In the genomic region with DNA sequence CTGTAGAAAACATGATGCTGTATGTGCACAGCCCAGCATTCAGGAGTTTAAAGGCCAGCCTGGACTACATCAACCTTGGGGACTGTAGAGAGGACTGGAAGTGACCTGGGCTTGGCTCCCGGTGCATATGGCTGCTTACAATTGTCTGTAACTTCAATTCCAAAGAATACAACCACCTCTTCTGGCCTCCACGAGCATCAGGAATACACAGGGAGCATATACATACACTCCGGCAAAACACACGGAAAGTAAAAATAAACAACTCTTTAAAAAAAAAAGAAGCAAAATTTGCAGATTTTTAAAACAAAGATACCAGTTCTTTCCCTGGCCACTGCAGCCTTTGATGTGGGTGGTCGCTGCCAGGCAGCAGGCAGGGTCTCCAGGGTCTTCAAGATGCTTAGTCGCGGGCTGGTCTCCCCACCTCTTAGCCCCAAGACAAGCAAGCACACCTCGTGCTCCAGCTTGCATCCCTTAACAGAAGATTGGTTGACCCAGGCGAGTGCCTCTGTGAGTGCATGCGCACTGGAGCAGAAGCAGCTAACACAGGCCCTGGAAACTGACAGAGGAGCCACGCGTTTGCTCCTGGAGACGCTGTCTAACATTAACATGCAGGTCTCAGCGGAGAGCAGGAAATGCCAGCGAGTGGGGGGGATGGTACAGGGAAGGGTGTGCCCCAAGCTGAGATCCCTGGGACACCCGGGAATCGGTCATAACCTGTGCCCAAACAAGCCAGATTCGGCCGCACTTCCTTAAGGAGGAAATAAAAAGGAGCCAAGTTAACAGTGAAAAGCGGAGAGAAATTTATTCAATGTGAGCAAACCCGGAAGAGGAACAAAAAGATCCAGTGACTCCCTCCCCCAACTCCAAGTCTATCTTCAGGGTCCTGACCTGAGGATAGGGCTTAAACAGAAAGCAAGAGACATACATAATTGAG, we compare ENCODE assay signal across 7 mouse cellular contexts. TPM values are rescaled to one million over a fixed set of nuclear protein-coding genes. Genes with fewer than 3 reads are reported as not detected.
DNase-seq lines count a peak whose midpoint lies in the region; ATAC-seq and TF ChIP-seq lines count a peak whose summit lies in the region.

No protein-coding gene starts in this region.

- peak overlapping the region; percentile 51 for H3K4me3 ChIP-seq in embryonic facial prominence, embryonic 10.5 days
- peak overlapping the region; percentile 41 for H3K4me3 ChIP-seq in limb, embryonic 10.5 days
- peak overlapping the region; percentile 19 for H3K4me3 ChIP-seq in midbrain, embryonic 11.5 days (ENCODE audit: low read depth, low read length)
- peak overlapping the region; percentile 58 for H3K4me3 ChIP-seq in small intestine, adult 2 months (ENCODE audit: low read depth, low read length)

- H3K9ac ChIP-seq in midbrain, embryonic 11.5 days (ENCODE audit: low read length), result peak overlapping the region; percentile 57

- H3K27ac ChIP-seq in embryonic facial prominence, embryonic 10.5 days (replicated peaks), result peak overlapping the region; percentile 90
- H3K27ac ChIP-seq in limb, embryonic 10.5 days, result peak overlapping the region; percentile 81
- H3K27ac ChIP-seq in midbrain, embryonic 11.5 days (ENCODE audit: low read depth, low read length), result peak overlapping the region; percentile 15; the same call in 1 of the 2 replicates
- H3K27ac ChIP-seq in small intestine, adult 2 months (ENCODE audit: insufficient read depth, low read depth, low read length), result peak overlapping the region; percentile 99

- H3K27me3 ChIP-seq in embryonic facial prominence, embryonic 10.5 days (replicated peaks; ENCODE audit: low read depth, poor library complexity, severe bottlenecking), result no peaks in the 10 kb centered on the region
- H3K27me3 ChIP-seq in limb, embryonic 10.5 days (ENCODE audit: low read depth, poor library complexity, severe bottlenecking), result no peaks in the 10 kb centered on the region
- H3K27me3 ChIP-seq in midbrain, embryonic 11.5 days (ENCODE audit: control insufficient read depth, insufficient read depth, low read length), result no peaks in the 10 kb centered on the region
- H3K27me3 ChIP-seq in small intestine, adult 2 months (ENCODE audit: control insufficient read depth, insufficient read depth, low read length), result no peaks in the 10 kb centered on the region

- H3K4me2 ChIP-seq in midbrain, embryonic 11.5 days, result peak overlapping the region; percentile 48

- DNase-seq in adrenal gland, postnatal 36 days, result peak; percentile 76 to 86
- peak; percentile 83 for DNase-seq in embryonic facial prominence, embryonic 10.5 days (ENCODE audit: low spot score)
- peak; percentile 85 to 88 for DNase-seq in heart, adult 18-20 months
- peak; percentile 92 for DNase-seq in kidney, adult 11 months
- DNase-seq in limb, embryonic 10.5 days (ENCODE audit: low spot score), result peak; percentile 75
- DNase-seq in midbrain, embryonic 11.5 days (ENCODE audit: low spot score, missing footprints), result peak; percentile 95

- H3K36me3 ChIP-seq in embryonic facial prominence, embryonic 10.5 days (replicated peaks), result no peaks in the 10 kb centered on the region
- H3K36me3 ChIP-seq in limb, embryonic 10.5 days, result no peaks in the 10 kb centered on the region
- H3K36me3 ChIP-seq in midbrain, embryonic 11.5 days (ENCODE audit: control insufficient read depth, insufficient read depth, low read length), result no peaks in the 10 kb centered on the region
- no peaks in the 10 kb centered on the region for H3K36me3 ChIP-seq in small intestine, adult 2 months (ENCODE audit: control insufficient read depth, insufficient read depth, low read length)

- TF ChIP-seq POLR2A in small intestine, adult 2 months (IDR thresholded peaks at IDR 0.05; ENCODE audit: low read depth, low read length), result peak; percentile 76

- ATAC-seq in midbrain, embryonic 11.5 days (ENCODE audit: low FRiP score), result peak; percentile 88

- 12% methylated on average over 21 of the region's 21 CpGs for WGBS in embryonic facial prominence, embryonic 10.5 days
- WGBS in limb, embryonic 10.5 days, result 15% methylated on average over 21 of the region's 21 CpGs
- WGBS in midbrain, embryonic 11.5 days, result 17% methylated on average over 21 of the region's 21 CpGs
- WGBS in small intestine, adult 2 months, result 15% methylated on average over 21 of the region's 21 CpGs

- no peak for TF ChIP-seq CTCF in small intestine, adult 2 months (IDR thresholded peaks at IDR 0.05; ENCODE audit: extremely low read depth, insufficient read length, insufficient replicate concordance, low read depth, low read length)

- no peaks in the 10 kb centered on the region for H3K9me3 ChIP-seq in embryonic facial prominence, embryonic 10.5 days
- H3K9me3 ChIP-seq in limb, embryonic 10.5 days (replicated peaks), result no peaks in the 10 kb centered on the region
- no peaks in the 10 kb centered on the region for H3K9me3 ChIP-seq in midbrain, embryonic 11.5 days (ENCODE audit: control insufficient read depth, low read length)

- H3K4me1 ChIP-seq in embryonic facial prominence, embryonic 10.5 days, result peaks cover 56% of the 10 kb centered on the region
- peaks cover 34% of the 10 kb centered on the region for H3K4me1 ChIP-seq in limb, embryonic 10.5 days
- H3K4me1 ChIP-seq in midbrain, embryonic 11.5 days (ENCODE audit: control insufficient read depth, insufficient read depth, low read length), result peaks cover 12% of the 10 kb centered on the region
- peaks cover 29% of the 10 kb centered on the region for H3K4me1 ChIP-seq in small intestine, adult 2 months (ENCODE audit: control insufficient read depth, insufficient read depth, insufficient read length, low read length)

RNA-seq across cellular contexts. Expression of gene Spocd1, which starts 52.0 kb away (rescaled TPM):
- total RNA-seq in adrenal gland, postnatal 36 days (2021), result 1 to 10 TPM in 1 of 2 experiments, under 1 TPM in 1; 0.86 to 1.3 TPM
- polyA plus RNA-seq in embryonic facial prominence, embryonic 10.5 days (2016; fragmentation: Nextera tagmentation; extraction: Ambion mirVana), result not detected in 2 replicates
- not detected for total RNA-seq in heart, adult 18-20 months (2021)
- 0.06 TPM in 1 of 2 replicates, not detected in the other for polyA plus RNA-seq in limb, embryonic 10.5 days (2016; fragmentation: Nextera tagmentation; extraction: Ambion mirVana)
- not detected in 2 replicates for polyA plus RNA-seq in midbrain, embryonic 11.5 days (2014; fragmentation: Nextera tagmentation; extraction: Ambion mirVana)
- polyA plus RNA-seq in small intestine, adult 2 months (2012; rRNA removed), result not detected in 2 replicates

Comparison
In these comparisons a context has a peak if more than half of its experiments do, and no peak if none do; other contexts are left out.
1. Peak in every context shown above with its lines: DNase-seq, ATAC-seq, H3K4me3 ChIP-seq and H3K27ac ChIP-seq.
2. H3K27ac ChIP-seq: peak in every context shown above with its lines; median percentile 99 in small intestine, adult 2 months; 90 in embryonic facial prominence, embryonic 10.5 days; 81 in limb, embryonic 10.5 days; 15 in midbrain, embryonic 11.5 days.